Mouse (Mus musculus): ENCODE data around the gene Nr5a2.

GRCm38 (mm10) chr1:136830992-136831391 lies 129.3 kb downstream of the Nr5a2 start:
- TF ChIP-seq POLR2A (IDR thresholded peaks at IDR 0.05; ENCODE audit: extremely low read depth, insufficient read depth, low read length): no peak
- no peak for TF ChIP-seq CTCF (IDR thresholded peaks at IDR 0.05; ENCODE audit: extremely low read depth, insufficient read depth, low read length)
